Mouse (Mus musculus): ENCODE measurements around the gene Galnt17.

Galnt17 gene

DNA sequence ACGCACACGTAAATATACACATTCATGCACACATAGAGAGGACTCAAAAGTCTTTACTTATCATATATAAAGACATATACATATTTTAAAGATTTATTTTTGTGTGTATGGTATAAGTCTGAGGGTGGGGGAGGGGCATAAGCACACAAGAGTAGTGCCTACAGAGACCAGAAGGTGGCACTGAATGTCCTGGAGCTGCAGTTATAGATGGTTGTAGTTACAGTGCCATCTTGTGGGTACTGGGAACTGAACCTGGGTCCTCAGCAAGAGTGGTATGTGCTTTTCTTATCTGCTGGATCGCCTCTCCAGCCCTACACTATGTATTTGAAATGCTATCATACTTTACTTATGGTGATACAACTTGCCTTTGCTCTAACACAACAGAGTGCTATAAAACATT lies 68.5 kb downstream of the Galnt17 start:
- DNase-seq = no peak

DNA sequence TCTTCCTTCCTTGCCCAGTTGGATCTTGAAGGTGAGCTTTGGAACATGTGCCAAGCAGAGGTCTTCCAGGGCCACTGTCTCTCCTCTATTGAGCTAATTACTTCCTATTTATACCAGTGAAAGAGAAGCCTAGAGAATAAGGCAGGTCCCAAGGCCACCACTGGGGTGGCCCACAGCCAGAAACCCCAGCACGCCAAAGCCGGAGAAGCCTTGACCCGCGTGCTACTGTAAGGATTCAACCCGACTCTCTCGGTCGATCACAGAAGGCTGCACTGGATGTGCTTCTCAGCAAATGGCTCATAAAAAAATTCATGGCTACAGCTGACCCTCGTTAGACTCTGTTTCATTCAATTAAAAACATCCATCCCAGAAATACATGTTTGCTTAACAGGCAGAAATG lies 71.4 kb downstream of the Galnt17 start:
- no peak for DNase-seq

DNA sequence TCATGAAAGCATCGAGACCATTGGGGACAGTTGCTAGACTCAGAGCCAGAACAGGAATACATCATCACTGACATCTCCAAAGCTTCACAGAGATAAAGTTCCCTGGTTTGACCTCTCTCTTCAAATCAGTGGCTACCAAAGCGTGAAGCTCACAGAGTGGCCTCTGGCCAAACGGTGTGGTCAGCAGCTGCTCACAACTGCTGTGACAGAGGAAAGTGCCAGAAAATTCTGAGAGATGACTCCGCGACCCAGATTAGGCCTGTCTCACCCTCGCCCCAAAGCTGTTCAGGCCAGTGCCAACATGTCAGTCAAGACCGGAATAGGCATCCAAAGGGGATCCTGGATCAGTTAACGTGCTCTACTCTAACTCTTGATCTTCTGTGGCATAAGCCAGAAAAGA lies 74.5 kb downstream of the Galnt17 start:
- no peak for DNase-seq

DNA sequence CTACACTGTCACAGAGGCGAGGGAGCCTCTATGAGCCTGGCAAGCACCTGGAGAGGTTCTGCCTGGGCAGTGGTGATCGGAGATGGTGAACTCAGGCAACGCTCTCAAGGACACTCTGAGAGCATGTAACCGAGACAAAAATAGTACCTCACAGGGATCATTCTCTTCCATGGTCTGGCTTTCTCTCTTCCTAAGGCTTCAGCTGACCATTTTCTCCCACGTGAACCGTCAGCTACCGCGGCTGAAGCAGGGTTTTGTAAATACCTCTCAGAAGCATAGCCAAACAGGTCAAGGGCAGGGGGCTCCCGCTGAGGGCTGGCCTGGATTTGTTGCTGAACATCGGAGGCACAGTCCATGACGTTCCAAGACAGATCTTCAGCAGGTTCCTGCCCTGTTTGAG lies 77.2 kb downstream of the Galnt17 start:
- DNase-seq = no peak

DNA sequence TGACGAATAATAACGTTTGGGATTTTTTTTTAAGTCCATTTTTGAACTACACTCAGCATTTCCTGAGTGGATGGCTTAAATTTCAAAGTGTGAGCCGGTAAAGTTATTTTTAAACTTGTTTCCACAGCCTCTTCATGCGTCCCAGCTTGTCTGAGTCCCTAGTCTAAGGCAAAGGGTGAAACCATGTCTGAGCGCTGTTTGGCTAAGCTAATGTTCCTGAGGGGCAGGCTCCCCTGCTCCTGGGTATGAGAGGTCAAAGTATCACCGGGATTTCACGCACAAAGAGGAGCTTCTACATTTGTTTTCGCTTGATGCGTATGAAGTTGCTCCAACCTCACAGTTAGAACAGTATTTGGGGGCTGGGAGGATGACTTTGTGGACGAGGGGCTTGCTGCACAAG lies 78.6 kb downstream of the Galnt17 start:
- no peak for DNase-seq

DNA sequence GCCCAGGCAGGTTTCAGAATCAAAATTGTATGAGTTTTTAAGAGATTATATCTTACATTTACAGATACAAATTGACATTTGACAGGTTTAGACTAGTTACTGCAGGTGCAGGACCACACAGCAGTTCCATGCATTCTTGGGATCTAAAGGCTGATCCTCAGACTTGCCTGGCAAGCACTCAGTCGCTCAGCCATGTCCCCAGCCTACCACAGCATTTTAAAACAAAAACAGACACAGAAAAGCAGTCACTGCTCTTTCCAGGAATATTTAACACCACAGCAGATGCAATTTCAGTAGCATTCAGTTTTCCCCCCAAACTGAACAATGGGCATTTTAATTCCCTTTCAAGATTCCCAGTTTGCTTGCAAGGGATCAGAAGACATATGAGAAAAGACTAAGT lies 84.9 kb downstream of the Galnt17 start:
- no peak for DNase-seq

DNA sequence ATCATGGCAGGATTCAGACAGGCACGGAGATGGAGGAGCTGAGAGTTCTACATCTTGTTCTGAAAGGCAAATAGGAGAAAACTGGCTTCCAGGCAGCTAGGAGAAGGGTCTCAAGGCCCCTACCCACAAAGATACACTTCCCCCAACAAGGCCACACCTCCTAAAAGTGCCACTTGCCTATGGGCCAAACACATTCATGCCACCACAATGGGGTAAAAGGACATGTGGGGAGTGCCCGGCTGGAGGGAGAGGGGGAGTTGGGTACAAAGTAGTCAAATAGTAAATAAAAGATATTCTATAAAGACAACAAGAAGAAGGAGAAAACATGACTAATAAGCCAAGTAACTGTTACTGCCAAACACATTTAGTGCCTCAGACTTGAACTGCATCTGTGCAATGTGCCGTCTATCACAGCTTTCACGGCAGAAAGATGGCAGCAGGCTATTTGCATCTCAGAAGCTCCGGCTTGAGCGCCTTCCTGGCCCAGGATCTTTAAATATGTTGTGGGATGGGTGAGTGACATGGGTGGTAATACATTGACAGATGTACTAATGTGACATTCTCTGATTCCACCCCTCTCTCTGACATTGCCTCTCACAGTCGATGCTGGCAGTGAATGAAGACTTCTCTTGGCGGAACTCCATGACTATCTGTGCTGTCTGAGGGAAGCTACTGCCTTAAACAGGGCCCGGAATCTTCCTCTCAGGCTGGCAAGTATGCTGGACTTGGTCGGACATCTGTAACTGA lies 85.6 kb downstream of the Galnt17 start:
- DNase-seq = no peak

DNA sequence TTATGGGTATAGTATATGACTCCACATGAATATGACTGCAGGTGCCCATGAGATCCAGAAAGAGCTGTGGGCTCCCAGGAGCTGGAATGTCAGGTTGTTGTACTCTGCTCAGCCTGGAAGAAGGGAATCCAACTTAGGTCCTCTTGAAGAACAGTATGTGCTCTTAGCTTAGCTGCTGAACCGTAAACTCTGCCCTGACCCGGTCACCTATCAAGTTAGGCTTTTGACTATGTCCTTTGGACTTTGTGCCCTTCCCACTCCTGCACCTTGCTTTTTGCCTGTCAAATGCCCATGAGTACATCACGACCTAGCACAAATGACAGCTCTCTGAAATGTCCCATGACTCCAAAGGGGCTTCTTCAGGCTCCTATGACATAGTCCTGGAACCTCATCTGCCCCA lies 90.1 kb downstream of the Galnt17 start:
- DNase-seq = no peak

DNA sequence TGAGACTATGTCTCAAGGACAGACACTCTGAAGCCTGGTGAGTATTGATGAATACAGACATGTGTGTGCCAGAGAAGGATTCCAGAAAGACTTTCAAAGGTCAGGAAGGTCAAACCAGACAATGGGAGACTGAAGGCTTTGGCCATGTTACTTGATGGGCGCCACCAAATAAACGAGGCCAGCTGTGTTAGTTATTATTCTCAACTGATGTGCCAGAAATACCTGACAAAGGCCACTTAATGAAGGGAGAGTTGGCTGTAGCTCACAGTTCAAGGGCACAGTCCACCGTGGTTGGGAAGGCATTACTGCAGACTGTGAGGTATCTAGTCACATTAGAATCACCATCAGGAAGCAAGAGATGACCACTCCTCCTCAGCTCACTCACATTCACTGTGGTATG lies 96.7 kb downstream of the Galnt17 start:
- DNase-seq = no peak

DNA sequence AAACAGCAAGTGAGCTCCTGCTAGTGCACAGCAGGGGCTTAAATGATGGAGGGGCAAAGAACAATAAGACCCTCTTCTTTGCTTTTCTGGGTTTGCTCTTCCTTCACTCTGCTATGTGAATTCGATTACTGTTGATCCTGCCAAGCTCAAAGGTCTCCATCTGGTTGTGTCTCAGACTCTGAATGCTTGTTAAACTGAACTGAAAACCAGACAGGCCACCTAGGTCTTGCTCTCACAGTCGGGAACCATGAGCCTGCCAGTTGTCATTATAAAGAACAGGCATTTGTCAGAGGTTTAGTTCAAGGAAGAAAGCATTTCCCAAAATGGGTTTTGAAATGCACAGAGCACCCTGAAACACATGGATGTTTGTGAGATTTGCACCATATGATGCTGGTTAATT lies 107.2 kb downstream of the Galnt17 start:
- DNase-seq = no peak

DNA sequence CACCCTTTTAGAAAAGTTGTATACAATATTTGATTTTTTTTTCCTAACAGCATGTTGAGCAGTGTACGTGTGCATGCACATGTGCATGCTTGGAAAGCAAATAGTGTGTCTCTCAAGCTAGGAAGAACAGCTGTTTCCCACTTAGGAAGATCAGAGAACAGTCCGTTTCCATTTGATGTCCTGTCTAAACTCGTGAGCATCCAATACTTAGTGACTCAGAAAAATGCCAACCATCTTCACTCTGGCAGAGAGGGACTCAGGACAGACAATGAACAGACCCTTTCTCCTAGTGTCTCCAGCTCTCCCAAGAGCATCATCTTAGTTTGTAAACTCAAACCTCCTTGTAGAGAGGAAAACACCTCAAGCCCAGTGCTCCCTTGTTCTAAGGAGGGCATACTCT lies 116.0 kb downstream of the Galnt17 start:
- no peak for DNase-seq

DNA sequence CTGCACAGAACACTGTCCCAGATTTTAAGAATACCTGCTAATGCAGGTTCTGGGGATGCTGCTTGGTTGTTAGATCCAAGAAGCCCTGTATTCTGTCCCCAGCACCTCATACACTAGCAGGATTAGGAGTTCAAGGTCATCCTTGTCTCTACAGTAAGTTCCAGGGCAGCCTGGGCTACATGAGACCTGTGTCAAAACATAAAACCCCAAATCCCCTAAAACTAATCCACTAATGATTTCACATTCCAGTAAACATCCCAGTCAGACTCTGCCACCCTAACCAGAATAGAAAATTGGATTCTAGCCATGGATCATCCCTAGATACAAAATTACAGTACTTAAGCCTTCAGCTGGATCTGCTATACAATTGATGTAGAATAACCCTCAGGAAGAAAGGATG lies 123.7 kb downstream of the Galnt17 start:
- no peak for DNase-seq

DNA sequence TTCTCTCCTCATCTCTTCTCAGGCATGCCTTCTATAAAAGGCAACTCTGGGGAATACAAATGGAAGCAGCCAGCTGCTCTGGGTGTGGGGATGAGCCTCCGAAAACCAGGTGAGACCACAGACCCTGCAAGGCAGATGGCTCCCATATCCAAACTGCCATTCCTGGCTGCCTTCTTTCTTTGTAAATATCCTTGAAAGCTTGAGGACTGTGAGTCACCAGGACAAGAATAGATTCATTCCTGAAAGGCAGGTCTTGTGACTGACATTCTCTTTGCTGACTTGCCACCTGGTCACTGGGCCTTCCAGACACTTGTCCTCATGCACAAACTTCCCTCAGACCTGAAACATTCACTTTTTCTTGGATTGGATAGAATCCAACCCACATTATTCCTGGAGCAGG lies 127.1 kb downstream of the Galnt17 start:
- DNase-seq = no peak

DNA sequence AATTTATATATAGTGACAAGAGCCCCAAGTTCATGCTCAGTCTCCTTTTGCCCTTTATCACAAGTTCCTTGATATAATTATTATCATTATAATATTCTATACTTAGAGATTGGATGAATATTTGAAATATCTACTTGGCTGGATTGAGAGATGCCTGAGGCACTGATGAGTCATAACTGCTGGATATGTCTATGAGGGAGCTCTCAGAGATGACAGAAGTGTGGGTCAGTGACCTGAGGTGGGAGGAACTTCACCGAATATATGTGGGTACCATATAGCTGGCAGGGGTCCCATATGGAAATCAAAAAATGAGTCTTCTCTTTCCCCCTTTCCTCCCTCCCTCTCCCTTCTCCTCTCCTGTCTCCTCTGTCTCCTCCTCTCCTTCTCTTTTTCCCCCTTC lies 127.5 kb downstream of the Galnt17 start:
- DNase-seq = no peak

DNA sequence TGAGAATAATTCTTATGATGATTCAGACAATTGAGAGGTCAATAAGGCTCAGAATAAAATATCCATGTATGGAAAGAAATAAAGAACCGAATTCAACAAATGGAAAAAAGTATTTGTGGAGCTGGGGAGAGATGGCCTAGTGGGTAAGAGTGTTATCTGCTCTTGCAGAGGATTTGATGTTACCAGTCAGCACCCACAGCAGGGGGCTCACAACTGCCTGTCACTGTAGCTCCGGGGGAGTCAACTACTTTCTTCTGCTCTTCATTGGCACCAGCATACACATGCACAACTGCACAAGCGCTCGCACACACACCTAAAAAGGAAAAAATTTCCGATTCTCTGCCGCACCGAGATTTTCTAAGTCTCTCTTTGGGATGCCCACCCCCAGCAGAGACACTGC lies 130.4 kb downstream of the Galnt17 start:
- no peak for DNase-seq

DNA sequence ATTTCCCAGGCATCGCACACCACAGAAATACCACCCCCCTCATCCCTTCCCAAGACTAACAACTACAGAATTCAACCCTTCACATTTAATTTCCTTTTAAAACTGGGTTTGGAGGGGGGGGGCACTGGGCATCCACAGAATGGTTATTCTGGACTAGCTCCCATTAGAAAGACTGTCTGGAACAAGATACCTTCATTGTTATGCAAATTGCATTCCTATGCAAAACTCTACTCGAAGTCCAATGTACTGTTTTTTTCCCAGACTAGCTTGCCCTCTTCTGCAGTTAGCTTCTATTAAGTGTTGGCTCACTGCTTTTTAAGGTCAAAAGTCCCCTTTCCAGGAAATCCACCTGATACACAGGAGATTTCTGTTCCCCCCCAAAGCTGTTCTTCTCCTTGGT lies 131.1 kb downstream of the Galnt17 start:
- no peak for DNase-seq

DNA sequence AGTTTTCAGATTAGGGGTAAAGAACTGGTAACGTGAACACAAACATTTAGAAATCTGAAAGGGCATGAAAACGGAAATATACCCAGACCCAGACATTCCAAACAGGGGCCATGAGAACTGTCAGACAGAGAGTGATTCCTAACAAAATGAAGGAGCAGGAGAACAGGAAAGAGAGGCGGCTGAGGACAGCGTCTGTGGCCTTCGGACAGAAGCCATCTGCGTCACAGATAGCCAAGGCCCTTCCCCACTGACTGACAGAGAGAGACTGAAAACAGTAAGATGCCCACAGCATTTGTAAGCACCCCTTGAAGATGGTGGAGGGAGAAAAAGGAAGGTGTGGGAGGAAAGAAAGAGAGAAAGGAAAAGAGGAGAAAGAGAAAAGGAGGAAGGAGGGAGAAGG lies 139.1 kb downstream of the Galnt17 start:
- no peak for DNase-seq

DNA sequence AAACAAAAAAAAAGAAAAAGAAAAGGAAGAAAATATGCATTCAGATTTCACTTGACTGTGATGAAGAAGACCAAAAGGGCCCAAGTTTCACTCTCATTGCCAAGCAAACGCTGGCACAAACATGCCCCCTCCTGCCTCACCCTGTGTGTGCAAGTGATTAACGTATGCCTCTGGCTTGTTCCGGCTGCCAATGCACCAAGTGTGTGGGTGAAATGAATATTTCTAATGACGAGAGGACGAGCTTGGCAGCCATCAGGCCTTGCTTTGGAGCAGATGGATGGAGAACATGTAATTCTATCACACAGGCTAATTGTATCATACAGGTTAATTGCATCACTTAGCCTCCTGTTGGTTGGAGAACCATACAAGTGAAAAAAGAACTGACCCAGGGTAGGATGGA lies 140.9 kb downstream of the Galnt17 start:
- no peak for DNase-seq

DNA sequence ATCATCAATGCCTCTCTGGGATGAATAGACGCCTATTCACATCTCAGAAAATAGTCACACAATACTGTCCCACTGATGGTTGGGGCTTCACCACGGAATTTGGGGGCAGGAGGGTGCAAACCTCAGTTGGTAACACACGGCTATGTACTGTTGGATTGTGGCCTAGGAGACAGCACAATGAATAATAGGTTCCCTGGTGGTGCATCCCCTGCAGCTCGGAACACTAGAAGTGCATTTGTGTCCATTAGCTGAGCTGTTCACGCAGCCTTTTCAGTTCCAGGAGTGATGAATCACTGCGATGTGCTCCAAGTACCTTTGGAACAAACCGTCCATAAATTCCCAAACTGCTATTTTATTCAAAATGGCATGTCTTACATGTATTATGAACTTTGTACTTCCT lies 142.6 kb downstream of the Galnt17 start:
- no peak for DNase-seq

DNA sequence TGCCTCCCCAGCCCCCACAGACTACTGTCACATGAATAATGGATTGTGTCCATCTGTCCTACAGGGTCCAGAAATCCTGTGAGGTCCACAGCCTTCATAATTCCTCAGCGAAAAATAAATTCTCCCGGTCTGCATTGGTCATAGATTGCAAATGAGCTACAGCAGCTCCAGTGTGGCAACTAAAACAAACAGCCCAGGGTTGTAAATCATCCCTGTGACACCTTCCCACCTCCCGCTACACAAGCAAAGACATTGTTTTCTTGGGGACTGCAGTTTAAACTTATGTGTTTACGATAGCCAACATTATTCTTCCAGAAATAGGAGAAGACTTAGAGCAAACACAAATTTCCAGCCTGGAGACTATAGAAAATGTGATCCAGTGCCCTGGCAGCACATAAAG lies 150.4 kb downstream of the Galnt17 start:
- no peak for DNase-seq

DNA sequence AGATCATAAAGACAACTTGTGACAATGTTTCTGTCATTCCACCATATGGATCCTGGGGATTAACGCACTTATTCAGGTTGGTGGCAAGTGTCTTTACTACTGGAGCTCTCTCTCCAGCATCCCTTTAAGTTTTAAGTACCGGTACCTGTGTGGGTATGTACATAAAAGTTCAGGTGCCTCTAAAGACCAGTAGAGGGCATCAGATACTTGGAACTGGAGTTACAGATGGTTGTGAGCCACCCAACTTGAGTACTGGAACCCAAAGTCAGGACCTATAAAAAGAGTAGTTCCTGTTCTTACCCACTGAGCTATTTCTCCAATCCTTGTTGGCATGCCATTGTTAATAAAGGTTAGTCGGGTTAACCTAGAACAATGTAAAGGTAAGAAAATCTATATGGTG lies 152.0 kb downstream of the Galnt17 start:
- no peak for DNase-seq

DNA sequence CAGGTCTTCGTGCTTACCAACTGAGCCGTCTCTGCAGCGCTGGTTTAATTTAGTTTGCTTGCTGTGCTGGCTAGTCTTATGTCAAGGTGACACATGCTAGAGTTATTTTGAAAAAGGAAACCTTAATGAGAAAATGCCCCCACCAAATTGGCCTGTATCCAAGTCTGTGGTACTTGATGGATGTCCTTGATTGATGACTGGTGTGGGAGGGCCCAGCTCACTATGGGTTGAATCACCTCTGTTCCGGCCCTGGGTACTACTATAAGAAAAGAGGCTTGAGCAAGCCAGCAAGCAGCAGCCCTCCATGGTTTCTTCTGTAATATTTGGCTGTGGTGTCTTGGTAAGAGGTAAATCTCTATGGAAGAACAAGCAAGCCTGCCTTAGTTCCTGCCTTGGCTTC lies 165.7 kb downstream of the Galnt17 start:
- DNase-seq = no peak

DNA sequence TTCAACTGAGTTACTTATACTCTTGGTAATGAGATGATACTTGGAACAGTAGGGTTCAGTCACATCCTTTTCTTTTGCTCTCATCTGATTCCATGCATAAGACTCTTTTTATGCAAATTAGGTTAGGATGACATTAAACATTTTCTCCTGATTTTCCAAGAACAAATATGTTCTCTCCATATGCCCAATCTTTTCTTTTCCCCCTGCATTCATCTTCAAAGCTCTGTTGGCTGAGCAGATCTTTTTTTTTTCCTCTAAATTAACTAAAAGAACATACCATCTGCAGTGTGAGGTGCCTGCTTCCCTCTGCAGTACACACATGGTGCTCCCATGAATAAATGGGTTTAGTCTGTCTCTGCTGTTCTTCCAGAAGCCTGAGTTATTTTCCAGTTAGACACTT lies 173.5 kb downstream of the Galnt17 start:
- no peak for DNase-seq

DNA sequence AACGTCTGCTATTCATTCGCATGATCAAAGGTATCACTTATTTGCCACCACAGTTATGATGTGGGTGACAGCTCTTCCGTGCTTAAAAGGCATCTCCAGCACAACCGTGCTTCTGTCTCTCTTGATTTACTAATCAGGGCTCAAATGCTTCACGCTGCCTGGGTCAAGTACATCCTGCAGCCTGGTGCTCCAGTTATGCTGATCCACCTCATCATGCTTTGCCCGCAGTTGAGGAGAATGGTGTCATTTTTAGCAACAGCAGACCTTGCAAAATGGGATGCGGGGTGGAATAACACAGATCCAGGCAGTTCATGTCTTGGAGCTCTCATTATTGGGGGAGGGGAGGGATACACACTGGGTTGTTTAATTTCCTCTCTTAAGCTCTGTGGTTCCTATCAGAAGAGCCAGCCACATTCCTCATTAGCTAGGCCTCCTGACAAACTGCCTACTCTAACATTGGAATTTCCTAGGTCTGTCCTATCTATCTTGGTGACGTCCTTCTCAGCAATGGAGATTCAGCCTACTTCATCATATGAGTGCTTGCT lies 187.9 kb downstream of the Galnt17 start:
- no peak for DNase-seq

DNA sequence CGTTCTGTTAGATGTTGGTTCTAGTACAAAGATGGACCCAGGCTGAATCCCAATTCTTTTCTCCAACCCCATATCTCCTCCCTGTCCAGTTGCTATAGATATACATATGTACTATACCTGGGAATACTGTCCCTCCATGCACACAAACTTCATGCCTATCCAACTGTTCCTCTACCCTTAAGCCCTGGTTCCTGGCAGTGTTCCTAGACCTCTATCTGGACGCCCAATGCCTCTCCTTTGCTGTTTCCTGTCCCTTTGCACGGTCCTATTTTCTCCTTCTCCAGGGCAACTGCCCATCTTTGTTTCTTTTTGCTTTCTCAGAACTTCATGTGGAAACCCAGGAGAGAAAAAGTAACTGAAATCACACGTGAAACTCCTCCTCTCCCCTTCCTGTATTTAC lies 188.4 kb downstream of the Galnt17 start:
- no peak for DNase-seq

All from thymus, adult 18-20 months (tissue).